Mouse (Mus musculus) lung, adult 2 months (tissue): ENCODE results near the gene Cdk14. TPM values are rescaled to one million over a fixed set of nuclear protein-coding genes. Genes with fewer than 3 reads are reported as not detected.

ENCODE experiments used
- DNase-seq: peaks from one replicate; pipeline ENCODE4 v3.0.0; 2022
- H3K4me1 ChIP-seq: fragments of 200-500 bp; 2 replicates; pipeline ENCODE4 v1.6.1; 2011; ENCODE audit warnings: low read length; ENCODE audit not compliant: control insufficient read depth, insufficient read depth
- H3K4me3 ChIP-seq: fragments of 200-500 bp; replicated peaks from 2 replicates; pipeline ENCODE3; 2011; ENCODE audit warnings: low read depth, mild to moderate bottlenecking, control low read depth, low read length; ENCODE audit errors: extremely low read depth
- CTCF ChIP-seq: fragments of 200-500 bp; IDR thresholded peaks from 2 replicates; pipeline ENCODE4 v1.5.1; 2011; ENCODE audit warnings: mild to moderate bottlenecking, low read length, control low read depth; ENCODE audit not compliant: insufficient read depth
- POLR2A ChIP-seq: fragments of 200-500 bp; IDR thresholded peaks from 2 replicates; pipeline ENCODE4 v1.6.1; 2011; ENCODE audit warnings: low read depth, mild to moderate bottlenecking, control low read depth, low read length, borderline replicate concordance; ENCODE audit errors: extremely low read depth
- WGBS: fragments of 180-500 bp; shearing (Covaris S2); methylation state at CpG from one replicate; pipeline ENCODE4 v1.1.7; 2018; 5-methylcytosine and 5-hydroxymethylcytosine counted together
- polyA plus RNA-seq: library from polyadenylated mRNA; depleted of rRNA; stranded (reverse); fragments of >200 nt; gene quantifications from 2 replicates; pipeline ENCODE4 v1.2.3, GENCODE M21; 2012

Cdk14 gene
- polyA plus RNA-seq, 1 experiment = 19.0 TPM

- no peak for TF ChIP-seq POLR2A
- TF ChIP-seq CTCF = no peak
- WGBS = 85% methylated on average over 6 of the region's 6 CpGs
Measured at GRCm38 (mm10) chr5:5032847-5033246, 387.3 kb downstream of the Cdk14 start.

GRCm38 (mm10) chr5:5032446-5032845 is 387.7 kb downstream of the Cdk14 start:
- TF ChIP-seq POLR2A (no peak), CTCF (no peak)
- no peak for DNase-seq
- 87% methylated on average over 11 of the region's 11 CpGs for WGBS
- no peak overlapping the region for H3K4me3 ChIP-seq
- H3K4me1 ChIP-seq = no peaks in the 10 kb centered on the region

More at GRCm38 (mm10) chr5:5032847-5033246, 387.3 kb downstream of the Cdk14 start:
- DNase-seq = no peak
- no peaks in the 10 kb centered on the region for H3K4me1 ChIP-seq
- H3K4me3 ChIP-seq = no peak overlapping the region

GRCm38 (mm10) chr5:5030431-5030830 is 389.7 kb downstream of the Cdk14 start:
- WGBS = 71% methylated on average over 2 of the region's 2 CpGs
- Histone ChIP-seq H3K4me1 (no peaks in the 10 kb centered on the region; the same call in 1 of the 2 replicates), H3K4me3 (no peak overlapping the region)
- TF ChIP-seq CTCF (no peak), POLR2A (no peak)
- no peak for DNase-seq

GRCm38 (mm10) chr5:5018959-5019358 is 401.2 kb downstream of the Cdk14 start:
- no peak for DNase-seq
- 96% methylated on average over 3 of the region's 3 CpGs for WGBS
- H3K4me3 ChIP-seq = no peak overlapping the region
- no peaks in the 10 kb centered on the region for H3K4me1 ChIP-seq
- no peak for TF ChIP-seq POLR2A
- no peak for TF ChIP-seq CTCF

- WGBS = 85% methylated on average over 2 of the region's 2 CpGs
- TF ChIP-seq POLR2A (no peak), CTCF (no peak)
Measured at GRCm38 (mm10) chr5:5018242-5018641, 401.9 kb downstream of the Cdk14 start.

GRCm38 (mm10) chr5:5013783-5014182 is 406.3 kb downstream of the Cdk14 start:
- TF ChIP-seq POLR2A (no peak), CTCF (no peak)

More at GRCm38 (mm10) chr5:5018242-5018641, 401.9 kb downstream of the Cdk14 start:
- H3K4me1 ChIP-seq = no peaks in the 10 kb centered on the region
- DNase-seq = no peak
- H3K4me3 ChIP-seq = no peak overlapping the region

GRCm38 (mm10) chr5:5012521-5013346 is 407.4 kb downstream of the Cdk14 start:
- 62% methylated on average over 7 of the region's 7 CpGs for WGBS
- TF ChIP-seq POLR2A (no peak), CTCF (no peak)
- no peaks in the 10 kb centered on the region for H3K4me1 ChIP-seq

More at GRCm38 (mm10) chr5:5013783-5014182, 406.3 kb downstream of the Cdk14 start:
- Histone ChIP-seq H3K4me3 (no peak overlapping the region), H3K4me1 (no peaks in the 10 kb centered on the region)
- no peak for DNase-seq
- WGBS = 87% methylated on average over 3 of the region's 3 CpGs

GRCm38 (mm10) chr5:5008153-5008745 is 411.9 kb downstream of the Cdk14 start:
- DNase-seq = no peak
- Histone ChIP-seq H3K4me1 (no peaks in the 10 kb centered on the region), H3K4me3 (no peak overlapping the region)
- TF ChIP-seq POLR2A = no peak
- no peak for TF ChIP-seq CTCF
- whole genome bisulfite sequencing = 92% methylated on average over 4 of the region's 4 CpGs

More at GRCm38 (mm10) chr5:5012521-5013346, 407.4 kb downstream of the Cdk14 start:
- DNase-seq = no peak
- no peak overlapping the region for H3K4me3 ChIP-seq

- TF ChIP-seq CTCF = no peak
- no peak for TF ChIP-seq POLR2A
- Histone ChIP-seq H3K4me1 (no peaks in the 10 kb centered on the region), H3K4me3 (no peak overlapping the region)
- DNase-seq = no peak
- WGBS = 87% methylated on average over 15 of the region's 15 CpGs
Measured at GRCm38 (mm10) chr5:5007489-5008152, 412.5 kb downstream of the Cdk14 start.

- WGBS = 63% methylated on average over 1 of the region's 1 CpGs
- no peak for TF ChIP-seq POLR2A
- TF ChIP-seq CTCF = no peak
- H3K4me3 ChIP-seq = no peak overlapping the region
- H3K4me1 ChIP-seq = no peaks in the 10 kb centered on the region
- DNase-seq = no peak
Measured at GRCm38 (mm10) chr5:5005633-5006032, 414.5 kb downstream of the Cdk14 start.

GRCm38 (mm10) chr5:5004740-5005139 is 415.4 kb downstream of the Cdk14 start:
- DNase-seq = no peak
- TF ChIP-seq POLR2A (no peak), CTCF (no peak)
- H3K4me1 ChIP-seq = no peaks in the 10 kb centered on the region
- H3K4me3 ChIP-seq = no peak overlapping the region
- WGBS = 92% methylated on average over 2 of the region's 2 CpGs
